Comparison of ENCODE assay signal across 22 mouse cellular contexts in genomic region chr9:122287526-122287925, GRCm38 (mm10). TPM values are rescaled to one million over a fixed set of nuclear protein-coding genes. Genes with fewer than 3 reads are reported as not detected.
A peak's percentile ranks its signal among the peaks of the same experiment; 100 is the strongest.
DNase-seq lines count a peak whose midpoint lies in the region; ATAC-seq and TF ChIP-seq lines count a peak whose summit lies in the region.
"Had no signal": no experiment of that assay in that cellular context is flagged by ENCODE, and none has a peak within 500 bp of the region (broad histone marks: within the 10 kb centered on the region; RNA-seq: fewer than 3 reads in every experiment).

No protein-coding gene starts in this region.

- intact Hi-C loops in heart, postnatal 36 days (cut with DNase I) = no loop called here

- H3K4me2 ChIP-seq in forebrain, embryonic 11.5 days (ENCODE audit: low read depth, low read length, severe bottlenecking) = no peak overlapping the region
- H3K4me2 ChIP-seq in intestine, postnatal 0 days (replicated peaks; ENCODE audit: low read depth) = no peak overlapping the region
- no peak overlapping the region for H3K4me2 ChIP-seq in intestine, embryonic 15.5 days (replicated peaks)
- H3K4me2 ChIP-seq in hindbrain, embryonic 12.5 days (replicated peaks) = no peak overlapping the region

- H3K36me3 ChIP-seq in forebrain, embryonic 10.5 days (replicated peaks) = peaks cover 2% of the 10 kb centered on the region
- no peaks in the 10 kb centered on the region for H3K36me3 ChIP-seq in forebrain, embryonic 11.5 days (ENCODE audit: control insufficient read depth, insufficient read depth, low read length)
- no peaks in the 10 kb centered on the region; the same call in 1 of the 2 replicates for H3K36me3 ChIP-seq in intestine, postnatal 0 days (ENCODE audit: control insufficient read depth, insufficient read depth)
- no peaks in the 10 kb centered on the region for H3K36me3 ChIP-seq in intestine, embryonic 15.5 days
- no peaks in the 10 kb centered on the region for H3K36me3 ChIP-seq in small intestine, adult 2 months (ENCODE audit: control insufficient read depth, insufficient read depth, low read length)
- no peaks in the 10 kb centered on the region for H3K36me3 ChIP-seq in hindbrain, embryonic 12.5 days

- H3K9me3 ChIP-seq in forebrain, embryonic 10.5 days = no peaks in the 10 kb centered on the region
- H3K9me3 ChIP-seq in forebrain, embryonic 11.5 days (ENCODE audit: control insufficient read depth, low read length) = no peaks in the 10 kb centered on the region
- H3K9me3 ChIP-seq in intestine, postnatal 0 days (ENCODE audit: control insufficient read depth) = no peaks in the 10 kb centered on the region
- no peaks in the 10 kb centered on the region for H3K9me3 ChIP-seq in intestine, embryonic 15.5 days
- no peaks in the 10 kb centered on the region for H3K9me3 ChIP-seq in hindbrain, embryonic 12.5 days (replicated peaks)
- H3K9me3 ChIP-seq: G1E had no signal

- H3K4me1 ChIP-seq in forebrain, embryonic 10.5 days = peaks cover 59% of the 10 kb centered on the region
- H3K4me1 ChIP-seq in forebrain, embryonic 11.5 days (replicated peaks; ENCODE audit: control insufficient read depth, insufficient read depth, low read length) = peaks cover 14% of the 10 kb centered on the region
- 0 out of 2 replicates have a peak, but pooled peaks cover 4% of the 10 kb centered on the region for H3K4me1 ChIP-seq in intestine, postnatal 0 days (replicated peaks; ENCODE audit: control insufficient read depth, insufficient read depth, low read length)
- H3K4me1 ChIP-seq in intestine, embryonic 15.5 days (replicated peaks) = 0 out of 2 replicates have a peak, but pooled peaks cover 6% of the 10 kb centered on the region
- peaks cover 18% of the 10 kb centered on the region for H3K4me1 ChIP-seq in small intestine, adult 2 months (ENCODE audit: control insufficient read depth, insufficient read depth, insufficient read length, low read length)
- peaks cover 24% of the 10 kb centered on the region for H3K4me1 ChIP-seq in hindbrain, embryonic 12.5 days

- DNase-seq in forebrain, embryonic 10.5 days (ENCODE audit: extremely low spot score, low spot score) = no peak
- DNase-seq in forebrain, embryonic 11.5 days (ENCODE audit: low spot score) = no peak
- DNase-seq in heart, adult 11 months = peak; percentile 55
- DNase-seq in heart, postnatal 36 days = no peak
- DNase-seq: adrenal gland, adult 2 months; adrenal gland, adult 8-10 months; adrenal gland, postnatal 10 days; adrenal gland, postnatal 14 days; adrenal gland, postnatal 25 days; adrenal gland, postnatal 36 days; B cell, adult 2 months; cerebellum, adult 11 months; cerebellum, adult 11-12 months had no signal

- TF ChIP-seq CTCF in intestine, postnatal 0 days (IDR thresholded peaks at IDR 0.05; ENCODE audit: low read depth) = no peak
- TF ChIP-seq CTCF in small intestine, adult 2 months (IDR thresholded peaks at IDR 0.05; ENCODE audit: extremely low read depth, insufficient read length, insufficient replicate concordance, low read depth, low read length) = no peak

- ATAC-seq in forebrain, embryonic 11.5 days (replicated peaks; ENCODE audit: low FRiP score) = no peak
- ATAC-seq in intestine, postnatal 0 days = no peak
- no peak for ATAC-seq in intestine, embryonic 15.5 days
- ATAC-seq in hindbrain, embryonic 12.5 days (ENCODE audit: low FRiP score) = no peak
- ATAC-seq: activated CD4-positive, CD25-positive, alpha-beta regulatory T cell, adult 4 months; CD4-positive, CD25-positive, alpha-beta regulatory T cell, adult 4 months; Patski had no signal

- no peak overlapping the region for H3K4me3 ChIP-seq in forebrain, embryonic 10.5 days
- H3K4me3 ChIP-seq in forebrain, embryonic 11.5 days (ENCODE audit: low read depth, low read length) = no peak overlapping the region
- no peak overlapping the region for H3K4me3 ChIP-seq in intestine, postnatal 0 days (ENCODE audit: low read depth, low read length)
- no peak overlapping the region for H3K4me3 ChIP-seq in intestine, embryonic 15.5 days (replicated peaks)
- H3K4me3 ChIP-seq in small intestine, adult 2 months (ENCODE audit: low read depth, low read length) = no peak overlapping the region
- H3K4me3 ChIP-seq in hindbrain, embryonic 12.5 days = no peak overlapping the region

- no peaks in the 10 kb centered on the region for H3K27me3 ChIP-seq in forebrain, embryonic 10.5 days (ENCODE audit: poor library complexity, severe bottlenecking)
- no peaks in the 10 kb centered on the region for H3K27me3 ChIP-seq in forebrain, embryonic 11.5 days (ENCODE audit: control insufficient read depth, insufficient read depth, low read length)
- H3K27me3 ChIP-seq in intestine, postnatal 0 days (replicated peaks; ENCODE audit: control insufficient read depth, insufficient read depth, low read length) = no peaks in the 10 kb centered on the region
- H3K27me3 ChIP-seq in intestine, embryonic 15.5 days (replicated peaks) = no peaks in the 10 kb centered on the region
- H3K27me3 ChIP-seq in small intestine, adult 2 months (ENCODE audit: control insufficient read depth, insufficient read depth, low read length) = no peaks in the 10 kb centered on the region
- H3K27me3 ChIP-seq in hindbrain, embryonic 12.5 days = no peaks in the 10 kb centered on the region
- H3K27me3 ChIP-seq: CH12.LX, Patski had no signal

- H3K9ac ChIP-seq in forebrain, embryonic 11.5 days (ENCODE audit: low read length) = no peak overlapping the region
- H3K9ac ChIP-seq in intestine, postnatal 0 days (ENCODE audit: low read depth, low read length) = no peak overlapping the region
- no peak overlapping the region for H3K9ac ChIP-seq in intestine, embryonic 15.5 days
- no peak overlapping the region for H3K9ac ChIP-seq in hindbrain, embryonic 12.5 days

- H3K27ac ChIP-seq in forebrain, embryonic 10.5 days = peak overlapping the region; percentile 63; the same call in 1 of the 2 replicates
- H3K27ac ChIP-seq in forebrain, embryonic 11.5 days (ENCODE audit: low read depth, low read length) = no peak overlapping the region
- H3K27ac ChIP-seq in intestine, postnatal 0 days (ENCODE audit: low read depth, low read length) = peak overlapping the region; percentile 74
- no peak overlapping the region for H3K27ac ChIP-seq in intestine, embryonic 15.5 days
- peak overlapping the region; percentile 90 for H3K27ac ChIP-seq in small intestine, adult 2 months (ENCODE audit: insufficient read depth, low read depth, low read length)
- no peak overlapping the region for H3K27ac ChIP-seq in hindbrain, embryonic 12.5 days

- no peak for TF ChIP-seq POLR2A in small intestine, adult 2 months (IDR thresholded peaks at IDR 0.05; ENCODE audit: low read depth, low read length)

- WGBS in forebrain, embryonic 10.5 days = 93% methylated on average over 3 of the region's 3 CpGs
- WGBS in forebrain, embryonic 11.5 days = 90% methylated on average over 3 of the region's 3 CpGs
- WGBS in intestine, postnatal 0 days = 88% methylated on average over 3 of the region's 3 CpGs
- WGBS in intestine, embryonic 15.5 days = 82% methylated on average over 3 of the region's 3 CpGs
- 86% methylated on average over 3 of the region's 3 CpGs for WGBS in small intestine, adult 2 months
- WGBS in hindbrain, embryonic 12.5 days = 89% methylated on average over 3 of the region's 3 CpGs

RNA-seq across cellular contexts. Expression of gene Ano10, which starts 6.7 kb away (rescaled TPM):
- 29.9 and 31.1 TPM in 2 replicates for polyA plus RNA-seq in forebrain, embryonic 10.5 days (2016; fragmentation: Nextera tagmentation; extraction: Ambion mirVana)
- polyA plus RNA-seq in forebrain, embryonic 11.5 days (2014; fragmentation: Nextera tagmentation; extraction: Ambion mirVana) = 34.0 and 44.6 TPM in 2 replicates
- 100 to 1,000 TPM in 1 of 2 experiments, 10 to 100 TPM in 1; 85.6 to 154 TPM for total RNA-seq in heart, postnatal 36 days (2021)
- polyA plus RNA-seq in intestine, postnatal 0 days (2015; fragmentation: Nextera tagmentation; extraction: Ambion mirVana) = 47.7 and 51.9 TPM in 2 replicates
- 33.1 and 36.5 TPM in 2 replicates for polyA plus RNA-seq in intestine, embryonic 15.5 days (2015; fragmentation: Nextera tagmentation; extraction: Ambion mirVana)
- 24.8 and 80.3 TPM in 2 replicates for polyA plus RNA-seq in small intestine, adult 2 months (2012; rRNA removed)
- 52.3 and 53.6 TPM in 2 replicates for polyA plus RNA-seq in hindbrain, embryonic 12.5 days (2016; fragmentation: Nextera tagmentation; extraction: Ambion mirVana)

Comparison
In these comparisons a context has a peak if more than half of its experiments do, and no peak if none do; other contexts are left out.
1. H3K27ac ChIP-seq: peak in forebrain, embryonic 10.5 days (single experiment), intestine, postnatal 0 days (single experiment) and small intestine, adult 2 months (single experiment); none in forebrain, embryonic 11.5 days (single experiment), intestine, embryonic 15.5 days (single experiment) and hindbrain, embryonic 12.5 days (single experiment).